Mouse (Mus musculus) cerebellum, adult (tissue): ENCODE measurements around the gene Nptx1.
A peak's percentile ranks its signal among the peaks of the same experiment; 100 is the strongest.

Source experiments
- ATAC-seq: cut with Nextera tagmentation; 2 replicates; pipeline ENCODE4 v1.9.2; 2017; ENCODE audit warnings: mild to moderate bottlenecking, moderate library complexity, mixed read lengths; ENCODE audit not compliant: insufficient number of reproducible peaks, low FRiP score, low TSS enrichment

The Nptx1 gene

GRCm38 (mm10) chr11:119552301-119552700 is 4.7 kb upstream of the Nptx1 start:
- ATAC-seq = no peak

- no peak for ATAC-seq
Measured at GRCm38 (mm10) chr11:119551468-119551867, 3.9 kb upstream of the Nptx1 start.

GRCm38 (mm10) chr11:119550546-119551335 is 3.2 kb upstream of the Nptx1 start:
- no peak for ATAC-seq

GRCm38 (mm10) chr11:119549371-119549811 is 1.8 kb upstream of the Nptx1 start:
- no peak for ATAC-seq

GRCm38 (mm10) chr11:119548741-119549370 is 1.3 kb upstream of the Nptx1 start:
- ATAC-seq = no peak

- ATAC-seq = no peak
Measured at GRCm38 (mm10) chr11:119547951-119548591, 518 bp upstream of the Nptx1 start.

GRCm38 (mm10) chr11:119546496-119547182 is 914 bp downstream of the Nptx1 start:
- no peak for ATAC-seq

GRCm38 (mm10) chr11:119545741-119546495 is 1.6 kb downstream of the Nptx1 start:
- no peak; the same call in 1 of the 2 replicates for ATAC-seq

GRCm38 (mm10) chr11:119545281-119545680 is 2.3 kb downstream of the Nptx1 start:
- no peak for ATAC-seq

- no peak for ATAC-seq
Measured at GRCm38 (mm10) chr11:119544518-119545105, 2.9 kb downstream of the Nptx1 start.

- no peak for ATAC-seq
Measured at GRCm38 (mm10) chr11:119543816-119544517, 3.6 kb downstream of the Nptx1 start.

- ATAC-seq = no peak
Measured at GRCm38 (mm10) chr11:119542886-119543285, 4.7 kb downstream of the Nptx1 start.

GRCm38 (mm10) chr11:119542371-119542770 is 5.2 kb downstream of the Nptx1 start:
- ATAC-seq = no peak

- ATAC-seq = no peak
Measured at GRCm38 (mm10) chr11:119541082-119541481, 6.5 kb downstream of the Nptx1 start.

- ATAC-seq = no peak
Measured at GRCm38 (mm10) chr11:119540560-119540959, 7.0 kb downstream of the Nptx1 start.

- ATAC-seq = no peak
Measured at GRCm38 (mm10) chr11:119539944-119540343, 7.6 kb downstream of the Nptx1 start.

- no peak for ATAC-seq
Measured at GRCm38 (mm10) chr11:119533745-119534144, 13.8 kb downstream of the Nptx1 start.

GRCm38 (mm10) chr11:119532460-119532859 is 15.1 kb downstream of the Nptx1 start:
- peak; percentile 74; the same call in 1 of the 2 replicates for ATAC-seq

GRCm38 (mm10) chr11:119528930-119529329 is 18.6 kb downstream of the Nptx1 start:
- ATAC-seq = no peak
